ENCODE assay signal across 8 mouse cellular contexts in genomic region chr10:82860181-82860928, GRCm38 (mm10). TPM values are rescaled to one million over a fixed set of nuclear protein-coding genes. Genes with fewer than 3 reads are reported as not detected.
DNase-seq lines count a peak whose midpoint lies in the region; ATAC-seq and TF ChIP-seq lines count a peak whose summit lies in the region.

No protein-coding gene starts in this region.

- H3K4me3 ChIP-seq in heart, embryonic 13.5 days: peak overlapping the region; percentile 77
- H3K4me3 ChIP-seq in kidney, embryonic 16.5 days (ENCODE audit: low read length): peak overlapping the region; percentile 87
- peak overlapping the region; percentile 78 for H3K4me3 ChIP-seq in liver, embryonic 16.5 days (ENCODE audit: low read depth, low read length)
- peak overlapping the region; percentile 68 for H3K4me3 ChIP-seq in neural tube, embryonic 11.5 days (ENCODE audit: low read depth, low read length)
- peak overlapping the region; percentile 70 for H3K4me3 ChIP-seq in stomach, embryonic 15.5 days (replicated peaks)

- H3K4me1 ChIP-seq in heart, embryonic 13.5 days: peaks cover 39% of the 10 kb centered on the region
- H3K4me1 ChIP-seq in kidney, embryonic 16.5 days (ENCODE audit: insufficient read depth, low read length): peaks cover 30% of the 10 kb centered on the region
- H3K4me1 ChIP-seq in liver, embryonic 16.5 days (ENCODE audit: control insufficient read depth, low read depth, low read length): peaks cover 30% of the 10 kb centered on the region
- peaks cover 9% of the 10 kb centered on the region for H3K4me1 ChIP-seq in neural tube, embryonic 11.5 days (ENCODE audit: control insufficient read depth, insufficient read depth, low read length)
- peaks cover 6% of the 10 kb centered on the region for H3K4me1 ChIP-seq in stomach, embryonic 15.5 days

- no peak for TF ChIP-seq CTCF in brain, embryonic 14.5 days (IDR thresholded peaks at IDR 0.05; ENCODE audit: borderline replicate concordance, extremely low read depth, insufficient read depth, insufficient read length)

- WGBS in heart, embryonic 13.5 days: under 1% methylated on average over 50 of the region's 50 CpGs
- WGBS in kidney, embryonic 16.5 days: under 1% methylated on average over 50 of the region's 50 CpGs
- WGBS in liver, embryonic 16.5 days (ENCODE audit: insufficient replicate concordance): under 1% methylated on average over 49 of the region's 50 CpGs
- WGBS in neural tube, embryonic 11.5 days: under 1% methylated on average over 50 of the region's 50 CpGs
- under 1% methylated on average over 49 of the region's 50 CpGs for WGBS in stomach, embryonic 15.5 days

- peak; percentile 55 for TF ChIP-seq POLR2A in brain, embryonic 14.5 days (IDR thresholded peaks at IDR 0.05; ENCODE audit: borderline replicate concordance, extremely low read depth, insufficient read depth, insufficient read length, poor library complexity, severe bottlenecking)

- peak; percentile 47 to 48 for DNase-seq in CD8-positive naive resting alpha-beta T cell, adult 2 months (ENCODE audit: low read depth in 2 of 2, low spot score in 2 of 2)
- peak; percentile 81 for DNase-seq in brain, embryonic 14.5 days (ENCODE audit: low read depth)
- peak; percentile 85 for DNase-seq in neural tube, embryonic 11.5 days (ENCODE audit: low spot score)

- peak overlapping the region; percentile 97 for H3K27ac ChIP-seq in heart, embryonic 13.5 days (replicated peaks)
- peak overlapping the region; percentile 97 for H3K27ac ChIP-seq in kidney, embryonic 16.5 days (ENCODE audit: low read length)
- H3K27ac ChIP-seq in liver, embryonic 16.5 days (ENCODE audit: low read length): peak overlapping the region; percentile 90
- H3K27ac ChIP-seq in neural tube, embryonic 11.5 days (ENCODE audit: low read depth, low read length): peak overlapping the region; percentile 90
- H3K27ac ChIP-seq in stomach, embryonic 15.5 days: peak overlapping the region; percentile 96

- peak overlapping the region; percentile 92 for H3K9ac ChIP-seq in heart, embryonic 13.5 days
- peak overlapping the region; percentile 89 for H3K9ac ChIP-seq in kidney, embryonic 16.5 days (replicated peaks; ENCODE audit: low read length)
- peak overlapping the region; percentile 84 for H3K9ac ChIP-seq in liver, embryonic 16.5 days (ENCODE audit: low read depth, low read length)
- H3K9ac ChIP-seq in neural tube, embryonic 11.5 days (ENCODE audit: low read length): peak overlapping the region; percentile 92
- H3K9ac ChIP-seq in stomach, embryonic 15.5 days: peak overlapping the region; percentile 63

- peak overlapping the region; percentile 77 for H3K4me2 ChIP-seq in heart, embryonic 13.5 days
- H3K4me2 ChIP-seq in kidney, embryonic 16.5 days (replicated peaks; ENCODE audit: low read depth, low read length): peak overlapping the region; percentile 62
- peak overlapping the region; percentile 85 for H3K4me2 ChIP-seq in liver, embryonic 16.5 days (ENCODE audit: low read depth, low read length)
- H3K4me2 ChIP-seq in neural tube, embryonic 11.5 days (ENCODE audit: low read depth): peak overlapping the region; percentile 62
- peak overlapping the region; percentile 81 for H3K4me2 ChIP-seq in stomach, embryonic 15.5 days

- H3K9me3 ChIP-seq in heart, embryonic 13.5 days: no peaks in the 10 kb centered on the region
- H3K9me3 ChIP-seq in kidney, embryonic 16.5 days (ENCODE audit: low read length): no peaks in the 10 kb centered on the region
- H3K9me3 ChIP-seq in liver, embryonic 16.5 days (replicated peaks; ENCODE audit: control insufficient read depth, low read length): no peaks in the 10 kb centered on the region
- no peaks in the 10 kb centered on the region for H3K9me3 ChIP-seq in neural tube, embryonic 11.5 days (ENCODE audit: control insufficient read depth, low read length)
- no peaks in the 10 kb centered on the region for H3K9me3 ChIP-seq in stomach, embryonic 15.5 days

- peak; percentile 62 for ATAC-seq in erythroblast, adult 5-6 weeks (replicated peaks; ENCODE audit: low FRiP score, poor library complexity, severe bottlenecking)
- ATAC-seq in heart, embryonic 13.5 days (ENCODE audit: extremely low read depth, insufficient number of reproducible peaks, low FRiP score, low TSS enrichment): peak; percentile 44
- ATAC-seq in kidney, embryonic 16.5 days (ENCODE audit: low FRiP score, low TSS enrichment): peak; percentile 72
- peak; percentile 65 for ATAC-seq in liver, embryonic 16.5 days (ENCODE audit: low read depth)
- ATAC-seq in neural tube, embryonic 11.5 days (ENCODE audit: insufficient read depth, low FRiP score, low TSS enrichment): peak; percentile 52
- peak; percentile 66 for ATAC-seq in stomach, embryonic 15.5 days (ENCODE audit: insufficient read depth, low FRiP score, low read depth)

- H3K36me3 ChIP-seq in heart, embryonic 13.5 days: peaks cover 21% of the 10 kb centered on the region
- H3K36me3 ChIP-seq in kidney, embryonic 16.5 days (ENCODE audit: insufficient read depth, low read length): peaks cover 16% of the 10 kb centered on the region
- H3K36me3 ChIP-seq in liver, embryonic 16.5 days (ENCODE audit: control insufficient read depth, insufficient read depth): peaks cover 11% of the 10 kb centered on the region
- H3K36me3 ChIP-seq in neural tube, embryonic 11.5 days (ENCODE audit: control insufficient read depth, insufficient read depth, low read length): peaks cover 3% of the 10 kb centered on the region
- 0 out of 2 replicates have a peak, but pooled peaks cover 12% of the 10 kb centered on the region for H3K36me3 ChIP-seq in stomach, embryonic 15.5 days

- H3K27me3 ChIP-seq in heart, embryonic 13.5 days (replicated peaks): no peaks in the 10 kb centered on the region
- H3K27me3 ChIP-seq in kidney, embryonic 16.5 days (ENCODE audit: insufficient read depth, low read length): no peaks in the 10 kb centered on the region
- no peaks in the 10 kb centered on the region for H3K27me3 ChIP-seq in liver, embryonic 16.5 days (ENCODE audit: control insufficient read depth, insufficient read depth, low read depth, low read length)
- H3K27me3 ChIP-seq in neural tube, embryonic 11.5 days (ENCODE audit: control insufficient read depth, insufficient read depth, low read length): no peaks in the 10 kb centered on the region; the same call in 1 of the 2 replicates
- no peaks in the 10 kb centered on the region for H3K27me3 ChIP-seq in stomach, embryonic 15.5 days (replicated peaks)

RNA-seq across cellular contexts. Expression of gene Eid3, which starts 6.1 kb away (rescaled TPM):
- 0.57 and 1.2 TPM in 2 replicates for polyA plus RNA-seq in brain, embryonic 14.5 days (2012; rRNA removed)
- 1.3 TPM in 1 of 2 replicates, not detected in the other for total RNA-seq in erythroblast, adult 5-6 weeks (2015; ENCODE audit: low replicate concordance)
- 1.4 and 5.2 TPM in 2 replicates for total RNA-seq in erythroblast, adult 5-6 weeks (2017; ENCODE audit: low replicate concordance)
- 0.22 and 0.36 TPM in 2 replicates for polyA plus RNA-seq in heart, embryonic 13.5 days (2015; fragmentation: Nextera tagmentation; extraction: Ambion mirVana)
- polyA plus RNA-seq in kidney, embryonic 16.5 days (2015; fragmentation: Nextera tagmentation; extraction: Ambion mirVana): 0.16 and 0.40 TPM in 2 replicates
- 0.13 and 0.18 TPM in 2 replicates for polyA plus RNA-seq in liver, embryonic 16.5 days (2015; fragmentation: Nextera tagmentation; extraction: Ambion mirVana)
- 0.43 and 0.64 TPM in 2 replicates for polyA plus RNA-seq in neural tube, embryonic 11.5 days (2014; fragmentation: Nextera tagmentation; extraction: Ambion mirVana)
- polyA plus RNA-seq in stomach, embryonic 15.5 days (2015; fragmentation: Nextera tagmentation; extraction: Ambion mirVana): 0.23 and 0.65 TPM in 2 replicates

RNA-seq across cellular contexts. Expression of gene Txnrd1, which starts 26.6 kb away (rescaled TPM):
- 105 and 115 TPM in 2 replicates for polyA plus RNA-seq in brain, embryonic 14.5 days (2012; rRNA removed)
- total RNA-seq in erythroblast, adult 5-6 weeks (2015; ENCODE audit: low replicate concordance): 12.1 and 20.9 TPM in 2 replicates
- 18.0 and 25.3 TPM in 2 replicates for total RNA-seq in erythroblast, adult 5-6 weeks (2017; ENCODE audit: low replicate concordance)
- 64.9 and 65.3 TPM in 2 replicates for polyA plus RNA-seq in heart, embryonic 13.5 days (2015; fragmentation: Nextera tagmentation; extraction: Ambion mirVana)
- 112 and 113 TPM in 2 replicates for polyA plus RNA-seq in kidney, embryonic 16.5 days (2015; fragmentation: Nextera tagmentation; extraction: Ambion mirVana)
- 44.1 and 46.1 TPM in 2 replicates for polyA plus RNA-seq in liver, embryonic 16.5 days (2015; fragmentation: Nextera tagmentation; extraction: Ambion mirVana)
- 191 and 203 TPM in 2 replicates for polyA plus RNA-seq in neural tube, embryonic 11.5 days (2014; fragmentation: Nextera tagmentation; extraction: Ambion mirVana)
- polyA plus RNA-seq in stomach, embryonic 15.5 days (2015; fragmentation: Nextera tagmentation; extraction: Ambion mirVana): 82.5 and 102 TPM in 2 replicates

Comparison
In these comparisons a context has a peak if more than half of its experiments do, and no peak if none do; other contexts are left out.
1. Peak in every context shown above with its lines: DNase-seq, ATAC-seq, H3K4me3 ChIP-seq and H3K27ac ChIP-seq.